Mouse (Mus musculus): Measurements from ENCODE around the gene Trim50. TPM values are rescaled to one million over a fixed set of nuclear protein-coding genes. Genes with fewer than 3 reads are reported as not detected.

The Trim50 gene
- total RNA-seq, 2 experiments from 2014 or later = not detected

Small RNAs within 50 kb of the gene (microRNA-seq; reads per million reads assigned to microRNA genes)
- 0.85 to 1.1 reads per million in 2 experiments for gene Mir7033

Other genes with a start within 250 kb of the Trim50 start
- 10 to 100 TPM; 12.3 to 13.5 TPM for gene Tbl2, start 203.6 kb upstream of the Trim50 start, total RNA-seq (2021)
- 10 to 100 TPM; 30.0 to 33.1 TPM for gene Bcl7b, start 185.0 kb upstream of the Trim50 start, total RNA-seq (2021)
- gene Baz1b, start 166.0 kb upstream of the Trim50 start, total RNA-seq (2021) = 10 to 100 TPM; 43.1 to 44.9 TPM
- under 1 TPM; 0.29 to 0.55 TPM for gene Fzd9, start 102.1 kb upstream of the Trim50 start, total RNA-seq (2021)
- gene Fkbp6, start 3.3 kb upstream of the Trim50 start, total RNA-seq (2021) = under 1 TPM; 0.29 to 0.61 TPM
- gene Nsun5, start 16.7 kb downstream of the Trim50 start, total RNA-seq (2021) = 10 to 100 TPM; 14.5 to 17.0 TPM
- 10 to 100 TPM; 15.8 to 18.2 TPM for gene Pom121, start 41.3 kb downstream of the Trim50 start, total RNA-seq (2021)
- gene Hip1, start 191.8 kb downstream of the Trim50 start, total RNA-seq (2021) = 10 to 100 TPM; 45.6 to 45.9 TPM
- gene Ccl26, start 210.3 kb downstream of the Trim50 start, total RNA-seq (2021) = not detected
- gene Ccl24, start 219.8 kb downstream of the Trim50 start, total RNA-seq (2021) = 1 to 10 TPM; 1.6 to 2.2 TPM